7 mouse cellular contexts compared by ENCODE assay signal in the genomic region with DNA sequence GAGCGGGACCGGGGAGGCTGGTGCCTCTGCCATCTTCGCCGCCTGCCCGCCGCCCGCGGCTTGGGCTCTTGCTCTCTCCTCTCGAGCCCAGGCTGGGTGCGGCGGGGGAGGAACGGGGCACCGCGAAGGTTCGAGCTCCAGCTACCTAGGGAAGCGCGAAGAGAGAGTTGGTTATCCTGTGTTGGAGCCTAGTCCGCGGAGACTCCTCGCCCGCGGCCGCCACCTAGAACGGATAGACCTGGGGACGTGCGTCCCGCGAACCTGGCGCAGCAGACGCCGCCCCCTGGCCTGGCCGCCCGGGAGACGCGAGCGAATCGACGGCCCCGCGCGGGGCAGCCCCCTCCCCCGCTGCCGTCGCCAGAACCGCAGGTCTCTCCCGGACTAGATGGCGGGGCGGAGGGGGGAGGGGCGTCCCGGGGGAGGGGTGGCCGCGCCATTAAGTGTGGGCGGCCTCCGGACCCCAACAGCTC. TPM values are rescaled to one million over a fixed set of nuclear protein-coding genes. Genes with fewer than 3 reads are reported as not detected.
DNase-seq lines count a peak whose midpoint lies in the region; ATAC-seq and TF ChIP-seq lines count a peak whose summit lies in the region.

No protein-coding gene starts in this region.

- peak overlapping the region; percentile 96 for H3K27ac ChIP-seq in MEL (ENCODE audit: control insufficient read depth, low read depth, low read length)
- H3K27ac ChIP-seq in brown adipose tissue, adult 24 weeks (replicated peaks; ENCODE audit: low read depth, low read length): no peak overlapping the region
- peak overlapping the region; percentile 98 for H3K27ac ChIP-seq in intestine, postnatal 0 days (ENCODE audit: low read depth, low read length)
- H3K27ac ChIP-seq in limb, embryonic 14.5 days (replicated peaks; ENCODE audit: low read depth, low read length): peak overlapping the region; percentile 97
- peak overlapping the region; percentile 90 for H3K27ac ChIP-seq in midbrain, postnatal 0 days (ENCODE audit: low read depth, low read length)
- H3K27ac ChIP-seq in stomach, postnatal 0 days (replicated peaks): peak overlapping the region; percentile 99

- peaks cover 31% of the 10 kb centered on the region for H3K79me2 ChIP-seq in MEL (ENCODE audit: control insufficient read depth, insufficient read depth, low read length, poor library complexity)

- H3K9me3 ChIP-seq in MEL (replicated peaks; ENCODE audit: insufficient read depth, low read length): no peaks in the 10 kb centered on the region
- H3K9me3 ChIP-seq in intestine, postnatal 0 days (ENCODE audit: control insufficient read depth): no peaks in the 10 kb centered on the region
- H3K9me3 ChIP-seq in limb, embryonic 14.5 days (ENCODE audit: control insufficient read depth, low read length): no peaks in the 10 kb centered on the region
- no peaks in the 10 kb centered on the region for H3K9me3 ChIP-seq in midbrain, postnatal 0 days (ENCODE audit: low read length)
- no peaks in the 10 kb centered on the region for H3K9me3 ChIP-seq in stomach, postnatal 0 days (ENCODE audit: control insufficient read depth, low read length)

- TF ChIP-seq CTCF in MEL (IDR thresholded peaks at IDR 0.05 in 2 of 3, conservative IDR thresholded peaks at IDR 0.05 in 1 of 3; ENCODE audit: control insufficient read depth in 1 of 3, insufficient read depth in 1 of 3, low read depth in 2 of 3, low read length in 3 of 3, poor library complexity in 1 of 3, severe bottlenecking in 1 of 3): no peak
- TF ChIP-seq CTCF in intestine, postnatal 0 days (IDR thresholded peaks at IDR 0.05; ENCODE audit: low read depth): 0 out of 2 replicates have a peak, but pooled peaks have one; percentile 6
- no peak for TF ChIP-seq CTCF in midbrain, postnatal 0 days (IDR thresholded peaks at IDR 0.05)
- TF ChIP-seq CTCF in stomach, postnatal 0 days (IDR thresholded peaks at IDR 0.05; ENCODE audit: low read depth): no peak

- no peaks in the 10 kb centered on the region for H3K27me3 ChIP-seq in MEL (ENCODE audit: control insufficient read depth in 1 of 2, insufficient read depth in 2 of 2, low read length in 2 of 2)
- no peaks in the 10 kb centered on the region for H3K27me3 ChIP-seq in intestine, postnatal 0 days (replicated peaks; ENCODE audit: control insufficient read depth, insufficient read depth, low read length)
- H3K27me3 ChIP-seq in limb, embryonic 14.5 days (ENCODE audit: control insufficient read depth, insufficient read depth, low read length): no peaks in the 10 kb centered on the region
- H3K27me3 ChIP-seq in midbrain, postnatal 0 days (ENCODE audit: insufficient read depth, low read length): no peaks in the 10 kb centered on the region
- no peaks in the 10 kb centered on the region for H3K27me3 ChIP-seq in stomach, postnatal 0 days (ENCODE audit: control insufficient read depth, insufficient read depth, low read length)

- peaks cover 0 to 24% of the 10 kb centered on the region in 2 experiments; a peak in 3 of 4 replicates for H3K36me3 ChIP-seq in MEL (ENCODE audit: control insufficient read depth in 1 of 2, insufficient read depth in 2 of 2, low read length in 2 of 2)
- H3K36me3 ChIP-seq in intestine, postnatal 0 days (ENCODE audit: control insufficient read depth, insufficient read depth): no peaks in the 10 kb centered on the region
- peaks cover 15% of the 10 kb centered on the region for H3K36me3 ChIP-seq in limb, embryonic 14.5 days (ENCODE audit: control insufficient read depth, insufficient read depth, low read length)
- H3K36me3 ChIP-seq in midbrain, postnatal 0 days (ENCODE audit: insufficient read depth, low read length): no peaks in the 10 kb centered on the region
- 0 out of 2 replicates have a peak, but pooled peaks cover 3% of the 10 kb centered on the region for H3K36me3 ChIP-seq in stomach, postnatal 0 days (ENCODE audit: control insufficient read depth, insufficient read depth, low read length)

- H3K4me1 ChIP-seq in MEL (ENCODE audit: control insufficient read depth in 1 of 2, insufficient read depth in 2 of 2, low read length in 2 of 2): peaks cover 19 to 27% of the 10 kb centered on the region in 2 experiments
- H3K4me1 ChIP-seq in brown adipose tissue, adult 24 weeks (ENCODE audit: control insufficient read depth, insufficient read depth, insufficient read length, low read length): peaks cover 19% of the 10 kb centered on the region
- peaks cover 20% of the 10 kb centered on the region for H3K4me1 ChIP-seq in intestine, postnatal 0 days (replicated peaks; ENCODE audit: control insufficient read depth, insufficient read depth, low read length)
- H3K4me1 ChIP-seq in limb, embryonic 14.5 days (ENCODE audit: control insufficient read depth, insufficient read depth, low read length): peaks cover 35% of the 10 kb centered on the region
- H3K4me1 ChIP-seq in midbrain, postnatal 0 days (ENCODE audit: insufficient read depth, low read length): peaks cover 6% of the 10 kb centered on the region; the same call in 1 of the 2 replicates
- peaks cover 11% of the 10 kb centered on the region for H3K4me1 ChIP-seq in stomach, postnatal 0 days (replicated peaks; ENCODE audit: control insufficient read depth, insufficient read depth)

- peak overlapping the region; percentile 67 to 91 for H3K4me3 ChIP-seq in MEL (ENCODE audit: control insufficient read depth in 1 of 2, insufficient read depth in 1 of 2, low read depth in 2 of 2, low read length in 2 of 2)
- H3K4me3 ChIP-seq in brown adipose tissue, adult 24 weeks (ENCODE audit: insufficient read depth, low read depth, low read length): peak overlapping the region; percentile 88
- H3K4me3 ChIP-seq in intestine, postnatal 0 days (ENCODE audit: low read depth, low read length): peak overlapping the region; percentile 85
- H3K4me3 ChIP-seq in limb, embryonic 14.5 days (replicated peaks; ENCODE audit: low read length): peak overlapping the region; percentile 85
- peak overlapping the region; percentile 82 for H3K4me3 ChIP-seq in midbrain, postnatal 0 days (ENCODE audit: low read depth, low read length)
- peak overlapping the region; percentile 81 for H3K4me3 ChIP-seq in stomach, postnatal 0 days (ENCODE audit: low read depth, low read length)

- H3K9ac ChIP-seq in MEL (ENCODE audit: control insufficient read depth, low read depth, low read length, poor library complexity, severe bottlenecking): peak overlapping the region; percentile 89
- peak overlapping the region; percentile 86 for H3K9ac ChIP-seq in intestine, postnatal 0 days (ENCODE audit: low read depth, low read length)
- H3K9ac ChIP-seq in limb, embryonic 14.5 days (ENCODE audit: low read depth, low read length, severe bottlenecking): peak overlapping the region; percentile 77
- peak overlapping the region; percentile 69 for H3K9ac ChIP-seq in midbrain, postnatal 0 days (replicated peaks; ENCODE audit: low read length, poor library complexity, severe bottlenecking)
- peak overlapping the region; percentile 87 for H3K9ac ChIP-seq in stomach, postnatal 0 days (ENCODE audit: low read length)

- DNase-seq in MEL (ENCODE audit: low read depth, low spot score): peak; percentile 70
- DNase-seq in frontal cortex, postnatal 25 days (ENCODE audit: low spot score in 2 of 2): peak; percentile 21 to 36
- peak; percentile 26 for DNase-seq in limb, embryonic 14.5 days (ENCODE audit: low spot score)
- DNase-seq in midbrain, postnatal 0 days (ENCODE audit: low spot score): peak; percentile 36
- DNase-seq in stomach, postnatal 0 days (ENCODE audit: low spot score): peak; percentile 77

- TF ChIP-seq POLR2A in MEL (IDR thresholded peaks at IDR 0.05; ENCODE audit: control insufficient read depth in 1 of 2, insufficient read depth in 1 of 2, low read depth in 1 of 2, low read length in 2 of 2, poor library complexity in 1 of 2): peak; percentile 35 to 38; a peak in 2 of 4 replicates
- TF ChIP-seq POLR2A in limb, embryonic 14.5 days (IDR thresholded peaks at IDR 0.05; ENCODE audit: borderline replicate concordance, extremely low read depth, insufficient read depth, insufficient read length): no peak

- WGBS in intestine, postnatal 0 days: under 1% methylated on average over 42 of the region's 54 CpGs
- 1% methylated on average over 28 of the region's 54 CpGs for WGBS in limb, embryonic 14.5 days
- WGBS in midbrain, postnatal 0 days: under 1% methylated on average over 38 of the region's 54 CpGs
- WGBS in stomach, postnatal 0 days: under 1% methylated on average over 41 of the region's 54 CpGs

- peak overlapping the region; percentile 97 for H3K4me2 ChIP-seq in intestine, postnatal 0 days (replicated peaks; ENCODE audit: low read depth)
- H3K4me2 ChIP-seq in limb, embryonic 14.5 days (replicated peaks; ENCODE audit: low read depth, low read length, severe bottlenecking): peak overlapping the region; percentile 97
- peak overlapping the region; percentile 98 for H3K4me2 ChIP-seq in midbrain, postnatal 0 days (ENCODE audit: low read depth, low read length, poor library complexity, severe bottlenecking)
- H3K4me2 ChIP-seq in stomach, postnatal 0 days (replicated peaks; ENCODE audit: low read depth): peak overlapping the region; percentile 99

- TF ChIP-seq EP300 in MEL (IDR thresholded peaks at IDR 0.05; ENCODE audit: low read depth in 1 of 2, low read length in 2 of 2): no peak
- TF ChIP-seq EP300 in stomach, postnatal 0 days (optimal IDR thresholded peaks at IDR 0.05): no peak

- no peak for ATAC-seq in intestine, postnatal 0 days
- no peak for ATAC-seq in limb, embryonic 14.5 days (ENCODE audit: low FRiP score, low read depth)
- ATAC-seq in midbrain, postnatal 0 days (ENCODE audit: low FRiP score): no peak
- ATAC-seq in stomach, postnatal 0 days (ENCODE audit: low FRiP score, low TSS enrichment): no peak

- TF ChIP-seq RAD21 in MEL (IDR thresholded peaks at IDR 0.05; ENCODE audit: low read depth, low read length): no peak

TF ChIP-seq in MEL, 35 proteins besides CTCF, POLR2A, EP300 and RAD21 (continues in another document):
- TF ChIP-seq ETS1 (IDR thresholded peaks at IDR 0.05; ENCODE audit: low read depth, low read length) (no peak), RCOR1 (IDR thresholded peaks at IDR 0.05; ENCODE audit: low read depth, low read length) (no peak), MEF2A (IDR thresholded peaks at IDR 0.05; ENCODE audit: extremely low read depth, insufficient replicate concordance, low read depth, low read length, poor library complexity, severe bottlenecking) (no peak)

RNA-seq across cellular contexts. Expression of gene Foxo3, which starts 1.1 kb away (rescaled TPM):
- total RNA-seq in MEL (2012; rRNA removed): 21.0 and 31.8 TPM in 2 replicates
- polyA plus RNA-seq in MEL (2012; ENCODE audit: insufficient read depth in 1 of 2, insufficient read length in 2 of 2, low read depth in 1 of 2, low replicate concordance in 2 of 2, missing spikeins in 1 of 2): 100 to 1,000 TPM in 1 of 2 experiments, 10 to 100 TPM in 1; 27.2 to 103 TPM
- polyA plus RNA-seq in brown adipose tissue, adult 24 weeks (2012; ENCODE audit: insufficient read depth, insufficient read length, missing spikeins): 4.7 and 6.4 TPM in 2 replicates
- 9.3 and 9.8 TPM in 2 replicates for polyA plus RNA-seq in intestine, postnatal 0 days (2015; fragmentation: Nextera tagmentation; extraction: Ambion mirVana)
- 16.6 and 23.4 TPM in 2 replicates for polyA plus RNA-seq in limb, embryonic 14.5 days (2012; rRNA removed)
- polyA plus RNA-seq in limb, embryonic 14.5 days (2014; fragmentation: Nextera tagmentation; extraction: Ambion mirVana): 10.8 and 11.7 TPM in 2 replicates
- 37.7 and 42.9 TPM in 2 replicates for total RNA-seq in midbrain, postnatal 0 days (2014; rRNA removed)
- polyA plus RNA-seq in midbrain, postnatal 0 days (2015; fragmentation: Nextera tagmentation; extraction: Ambion mirVana): 6.5 and 6.6 TPM in 2 replicates
- 7.6 and 8.0 TPM in 2 replicates for polyA plus RNA-seq in stomach, postnatal 0 days (2015; fragmentation: Nextera tagmentation; extraction: Ambion mirVana)

Comparison
In these comparisons a context has a peak if more than half of its experiments do, and no peak if none do; other contexts are left out.
1. DNase-seq: peak in every context shown above with its lines; median percentile 77 in stomach, postnatal 0 days; 70 in MEL; 36 in midbrain, postnatal 0 days; 28 in frontal cortex, postnatal 25 days; 26 in limb, embryonic 14.5 days.